Mouse (Mus musculus): ENCODE data around the gene Myocd.

DNA sequence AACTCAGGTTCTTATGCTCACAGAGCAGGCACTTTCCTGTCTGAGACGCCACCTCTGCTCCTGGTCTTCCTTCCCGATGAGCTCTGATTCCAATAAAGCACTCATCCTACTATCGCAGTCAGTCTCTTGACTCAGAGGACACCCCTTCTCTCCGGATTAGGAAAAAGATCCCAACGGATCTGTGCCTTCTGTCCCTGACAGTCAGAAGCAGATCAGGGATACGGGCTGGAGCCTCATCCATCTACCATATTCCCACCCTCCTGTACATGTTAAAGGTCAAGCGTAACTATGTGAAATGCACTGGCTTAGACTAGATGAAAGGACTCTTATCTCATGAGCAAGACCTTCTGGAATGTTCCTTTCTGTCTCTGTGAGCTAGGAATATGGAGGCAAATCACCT is 121.3 kb downstream of the Myocd start:
- TF ChIP-seq CTCF (IDR thresholded peaks at IDR 0.05; ENCODE audit: extremely low read depth, insufficient read depth, low read length) (no peak), POLR2A (IDR thresholded peaks at IDR 0.05; ENCODE audit: extremely low read depth, insufficient read depth, low read length) (no peak)
